Mouse (Mus musculus) C2C12 (cell line): Measurements from ENCODE around the gene Pla2g2d.

Experiments
- CEBPB ChIP-seq: IDR thresholded peaks from one replicate; pipeline ENCODE4 v1.6.1; 2011; ENCODE audit warnings: low read depth, mild to moderate bottlenecking, control low read depth, moderate library complexity
- CTCF ChIP-seq: IDR thresholded peaks from one replicate; pipeline ENCODE4 v1.5.1; 2011; ENCODE audit not compliant: control insufficient read depth, insufficient read depth, insufficient read length
- MAX ChIP-seq: IDR thresholded peaks from one replicate; pipeline ENCODE4 v1.6.1; 2011; ENCODE audit warnings: mild to moderate bottlenecking, control low read depth
- MYOG ChIP-seq: IDR thresholded peaks from one replicate; pipeline ENCODE4 v1.6.1; 2011; ENCODE audit not compliant: control insufficient read depth, insufficient read length; ENCODE audit errors: extremely low read depth

- TF ChIP-seq CTCF (no peak), CEBPB (no peak), MAX (no peak), MYOG (no peak)
Measured at GRCm38 (mm10) chr4:138797217-138797570, 21.7 kb downstream of the Pla2g2d start.
